Mouse (Mus musculus): ENCODE measurements at regions not wholly inside any gene's neighbourhood (a gene's known extent, or its start where the extent isn't known, plus 50 kb on each side); places are given as distances from the start of the nearest gene placed in this dataset.

DNA sequence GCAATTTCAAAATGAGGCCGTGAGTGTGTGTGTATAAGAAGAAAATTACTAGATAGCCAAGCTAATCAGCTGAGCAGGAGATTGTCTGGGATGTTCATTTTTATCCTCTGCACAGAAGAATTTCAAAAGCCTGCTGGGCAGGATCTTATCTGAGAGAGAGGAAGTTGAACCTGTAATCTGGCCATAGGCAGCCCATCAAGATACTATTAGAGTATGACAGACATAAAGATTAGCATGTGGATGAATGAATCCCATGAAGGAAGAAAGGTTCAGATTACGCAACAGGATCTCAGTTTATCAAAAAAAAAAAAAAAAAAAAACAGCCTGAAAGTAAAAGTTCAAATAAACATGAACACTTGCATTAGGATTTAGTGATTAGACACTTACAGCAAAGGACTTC, 317.3 kb upstream of the C030005K15Rik start:
- DNase-seq, result no peak

DNA sequence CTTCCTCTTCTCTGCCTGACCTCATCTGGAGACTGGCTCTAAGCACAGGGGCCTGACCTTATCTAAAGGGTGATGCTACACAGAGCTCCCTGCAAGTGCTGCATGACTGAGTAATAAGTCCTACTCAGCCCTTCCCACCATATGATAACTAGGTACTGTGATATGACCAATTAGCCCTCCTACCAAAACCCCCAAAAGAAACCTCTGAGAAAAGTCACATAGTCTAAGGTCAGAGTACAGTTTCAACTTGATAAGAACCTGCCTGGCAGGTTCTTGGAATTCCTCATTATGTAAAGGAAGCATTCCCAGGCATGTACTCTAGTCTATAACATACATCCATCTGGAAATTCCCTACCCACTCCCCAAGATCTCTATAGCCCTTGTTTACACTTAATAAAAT, 318.0 kb upstream of the C030005K15Rik start:
- DNase-seq, result no peak

DNA sequence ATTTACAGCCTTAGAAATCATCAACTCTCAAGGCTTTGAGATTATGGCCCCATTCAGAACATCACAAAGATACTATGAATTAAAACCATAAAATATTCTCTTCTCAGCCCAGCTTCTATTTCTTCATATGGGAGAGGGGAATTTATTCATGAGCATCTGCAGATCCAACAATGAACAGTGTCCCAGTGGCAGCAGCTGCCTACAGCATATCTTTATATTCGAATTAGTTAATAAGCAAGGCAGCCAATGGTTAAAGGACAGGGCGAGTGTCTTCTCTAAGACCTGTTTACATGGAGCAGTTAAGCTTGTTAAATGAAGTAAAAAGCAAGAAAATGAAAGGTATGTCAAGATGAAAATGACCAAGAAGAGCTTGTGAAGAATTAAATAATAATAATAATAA, 346.9 kb upstream of the C030005K15Rik start:
- no peak for DNase-seq

DNA sequence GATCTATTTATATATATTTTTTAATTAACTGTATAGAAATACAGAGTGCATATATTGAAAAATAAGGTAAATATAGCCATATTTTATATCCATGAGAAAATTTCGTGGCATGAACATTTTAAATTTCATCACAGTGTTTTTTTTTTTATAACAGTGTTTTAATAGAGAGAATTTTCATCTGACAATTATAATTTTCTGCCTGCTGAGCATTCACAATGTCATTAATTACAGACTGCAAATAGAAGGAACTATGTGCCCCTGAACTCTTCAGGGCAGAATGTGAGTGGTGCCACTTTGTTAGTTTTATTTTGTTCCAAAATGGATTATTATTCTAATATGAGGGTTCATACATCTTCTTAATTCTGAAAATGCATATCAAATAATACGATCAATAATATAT, 358.3 kb upstream of the C030005K15Rik start:
- DNase-seq, result no peak

DNA sequence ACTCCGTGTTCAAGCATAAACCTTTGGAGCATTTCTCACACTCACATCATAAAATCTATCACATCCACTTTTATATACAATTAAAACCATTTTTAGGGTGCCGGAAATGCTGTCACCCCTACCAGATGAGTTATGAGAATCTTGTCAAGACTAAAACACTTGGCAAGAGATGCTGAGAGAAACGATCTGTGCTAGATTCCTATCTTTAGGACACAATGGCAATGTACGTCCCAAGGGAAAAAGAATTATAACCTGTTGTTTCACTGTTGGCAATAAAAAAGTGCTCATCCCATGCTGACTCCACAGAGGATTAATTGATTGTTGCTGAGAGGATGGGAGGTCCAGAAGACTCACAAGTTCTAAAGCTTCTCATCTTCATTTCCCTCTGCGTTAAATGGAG, 389.7 kb upstream of the C030005K15Rik start:
- no peak for DNase-seq

DNA sequence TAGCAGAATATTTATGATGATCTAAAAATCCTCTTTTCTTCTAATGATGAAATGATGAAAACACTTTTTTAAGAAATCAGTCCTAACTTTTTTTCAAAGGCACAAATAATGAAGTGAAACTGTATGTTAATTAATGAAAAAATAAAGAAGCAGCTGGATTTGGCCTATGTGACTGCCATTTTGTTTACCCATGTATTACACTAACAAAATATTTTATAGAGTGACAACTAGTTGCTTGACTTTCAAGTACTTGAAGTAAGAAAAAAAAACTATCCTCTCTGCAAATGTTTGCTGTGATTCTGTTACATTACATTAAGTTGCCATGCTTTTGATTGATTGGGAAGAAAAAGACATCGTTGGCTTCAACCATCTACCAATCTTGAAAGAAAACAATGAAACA, 399.2 kb upstream of the C030005K15Rik start:
- no peak for DNase-seq

DNA sequence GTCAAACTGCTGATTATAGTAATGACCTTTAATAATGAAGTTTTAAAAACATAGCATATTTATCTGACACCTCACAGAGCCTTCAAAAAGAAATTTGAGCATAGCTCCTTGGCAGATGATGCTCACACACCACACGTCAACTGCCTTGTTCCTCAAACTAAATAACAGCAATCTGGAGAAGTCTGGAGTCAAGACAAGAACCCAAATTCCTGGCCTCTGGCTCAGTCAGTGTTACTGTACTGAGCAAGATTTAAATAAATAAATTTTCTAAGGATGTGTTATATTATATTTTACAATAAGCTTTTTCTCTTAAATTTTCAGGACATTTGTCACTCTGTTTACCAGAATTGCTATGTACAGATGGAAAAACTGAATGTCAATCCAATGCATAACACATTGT, 408.5 kb upstream of the C030005K15Rik start:
- no peak for DNase-seq

DNA sequence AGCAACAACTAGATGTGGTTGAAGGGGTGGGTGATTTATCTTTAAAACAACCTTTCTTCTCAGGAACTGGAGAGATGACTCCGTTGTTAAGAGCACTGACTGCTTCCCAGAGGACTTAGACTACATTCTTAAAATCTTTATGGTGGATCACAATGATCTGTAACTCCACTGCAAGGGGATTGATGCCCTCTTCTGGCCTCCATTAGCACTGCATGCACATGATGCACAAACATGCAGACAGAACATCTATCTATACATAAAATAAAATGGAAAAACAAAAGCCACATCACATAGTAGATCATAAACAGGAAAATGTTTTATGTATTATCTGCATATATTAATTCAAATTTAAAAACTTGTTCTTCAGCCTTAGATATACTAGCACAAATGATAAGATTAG, 419.2 kb upstream of the C030005K15Rik start:
- no peak for DNase-seq

DNA sequence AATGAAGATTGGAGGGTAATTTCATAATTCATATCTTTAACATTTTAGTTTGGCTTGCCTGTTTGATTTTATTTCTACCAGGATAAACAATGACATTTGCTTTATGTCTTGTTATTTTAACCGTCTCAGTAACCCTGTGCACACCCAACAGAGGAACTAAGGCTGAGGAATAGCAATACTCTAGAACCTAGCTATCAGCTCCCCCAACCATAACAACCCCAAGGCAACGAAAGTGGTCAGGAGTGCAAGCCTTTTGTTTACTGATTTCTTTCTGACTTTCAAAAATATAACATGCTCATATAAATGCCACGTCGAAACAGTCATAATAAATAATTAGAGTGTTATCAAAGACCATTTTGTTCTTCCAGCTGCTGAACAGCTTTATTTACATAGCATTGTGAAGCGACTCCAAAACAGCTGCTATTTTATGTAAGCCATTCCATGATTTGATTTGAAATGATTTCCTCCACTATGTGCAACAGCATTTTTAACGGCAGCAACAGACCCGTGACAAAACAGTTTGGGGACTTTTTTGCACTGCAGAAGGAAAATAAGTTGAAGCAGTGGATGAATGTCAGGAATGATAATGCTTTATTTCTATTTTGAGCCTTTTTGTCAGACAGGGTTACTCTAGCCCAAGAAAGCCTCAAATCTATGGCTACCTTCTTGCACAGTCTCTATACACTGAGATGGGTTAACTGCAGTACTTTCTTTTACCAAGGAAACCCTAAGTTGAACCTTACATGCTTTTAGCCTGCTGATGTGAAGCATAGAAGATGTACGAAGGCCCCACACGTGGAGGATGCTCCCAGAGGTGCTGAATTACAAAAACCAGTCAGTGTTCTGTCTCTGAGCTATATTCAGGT, 420.7 kb upstream of the C030005K15Rik start:
- no peak for DNase-seq

DNA sequence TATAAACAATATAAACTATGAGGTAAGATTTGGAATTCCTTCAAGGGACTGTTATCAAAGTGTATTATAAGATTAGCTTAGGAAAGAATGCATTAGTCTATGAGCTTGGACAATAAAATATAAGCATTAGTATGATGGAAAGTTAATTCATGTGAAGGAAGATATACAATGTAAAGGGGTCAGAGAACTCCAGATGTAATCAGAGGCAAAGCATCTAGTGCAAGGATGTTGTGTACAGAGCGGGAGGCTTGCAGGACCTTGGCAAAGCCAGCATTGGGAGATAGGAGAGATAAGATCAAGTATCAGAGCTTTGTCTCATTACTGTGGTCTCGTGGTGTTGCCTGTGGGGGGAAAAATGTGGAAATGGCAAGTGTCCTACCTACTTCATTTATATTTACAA, 429.4 kb upstream of the C030005K15Rik start:
- no peak for DNase-seq

DNA sequence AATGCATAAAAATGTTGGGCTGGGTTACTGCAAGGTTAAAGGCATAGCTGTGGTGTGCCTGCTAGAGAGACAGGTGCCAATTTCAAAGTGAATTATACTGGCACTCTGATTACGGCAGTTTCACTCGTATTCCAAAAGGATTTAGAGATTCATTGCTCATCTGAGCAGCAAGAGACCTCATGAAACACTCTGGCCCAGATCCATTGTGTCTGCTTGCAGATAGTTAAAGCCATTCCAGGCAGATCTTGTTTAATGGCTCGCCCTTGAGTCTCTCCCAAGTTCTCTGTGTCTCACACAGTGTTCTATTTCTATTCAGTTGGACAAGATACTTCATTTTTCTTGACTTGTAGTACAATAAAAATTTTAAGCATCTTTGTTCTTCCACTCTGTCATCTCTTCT, 459.1 kb upstream of the C030005K15Rik start:
- peak; percentile 1 for DNase-seq

DNA sequence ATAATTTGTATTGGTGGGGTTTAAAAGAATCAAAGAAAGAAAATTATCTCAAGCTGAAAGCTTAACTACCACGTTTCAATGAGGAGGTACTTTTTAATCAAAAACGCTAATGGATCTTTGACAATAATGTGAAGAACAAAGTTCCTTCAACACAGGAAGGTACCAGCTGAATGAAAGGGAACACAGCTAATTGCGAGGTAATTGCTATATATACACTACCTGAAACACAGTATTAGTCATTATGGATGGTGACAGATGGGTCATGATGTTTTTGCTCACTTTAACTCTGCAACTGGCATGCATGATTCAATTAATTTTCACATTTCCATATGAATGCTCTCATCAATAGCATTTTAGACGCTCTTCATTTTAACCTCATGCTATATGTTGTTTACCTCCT, 470.3 kb upstream of the C030005K15Rik start:
- DNase-seq, result no peak

DNA sequence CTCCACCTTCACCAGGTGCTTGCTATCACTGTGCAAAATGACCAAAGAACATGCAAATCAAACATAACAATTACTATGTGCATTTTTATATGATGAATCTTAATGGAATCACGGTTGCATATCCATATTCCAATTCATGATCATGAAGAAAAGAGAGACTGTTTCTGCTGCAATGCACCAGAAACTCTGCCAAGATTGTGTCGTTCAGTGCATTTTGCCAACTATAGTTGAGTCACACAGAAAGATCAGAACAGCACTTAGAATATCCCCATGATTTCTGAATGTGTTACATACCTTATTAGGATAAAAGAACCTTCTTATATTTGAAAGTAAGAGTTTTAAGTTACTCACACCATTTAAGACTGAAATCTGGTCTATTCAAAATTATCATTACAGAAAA, 483.7 kb upstream of the C030005K15Rik start:
- DNase-seq, result no peak

DNA sequence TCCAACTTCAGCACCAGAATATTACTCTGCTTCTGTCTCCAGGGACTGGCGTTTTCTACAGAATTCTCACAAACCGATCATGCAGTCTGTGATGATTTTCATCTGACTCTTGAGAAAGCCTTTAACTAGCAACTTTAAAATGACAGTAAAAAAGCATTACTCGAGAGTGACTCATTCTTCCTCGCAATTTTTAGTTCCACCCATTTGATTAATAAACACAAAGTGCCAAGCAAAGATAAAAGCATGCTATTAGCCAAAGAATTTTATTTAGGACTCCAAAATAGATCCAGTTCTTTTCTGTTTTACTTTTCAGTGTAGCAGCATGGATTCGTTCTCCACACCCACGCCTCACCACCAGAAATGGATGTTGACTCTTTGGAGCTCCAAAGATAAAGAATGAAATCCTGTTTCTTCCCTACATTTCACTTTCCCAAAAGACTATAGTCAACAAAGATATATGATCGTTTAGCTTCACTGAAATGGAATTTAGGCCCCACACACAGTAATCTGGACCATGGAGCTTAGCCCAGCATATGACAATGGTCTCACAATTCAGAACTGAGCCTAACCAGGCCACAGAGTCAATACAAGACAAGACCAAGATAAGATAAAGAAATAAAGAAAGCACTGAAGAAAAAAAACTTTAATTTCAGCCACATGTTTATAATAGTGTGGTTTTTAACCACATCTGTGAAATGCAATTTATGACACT, 486.5 kb upstream of the C030005K15Rik start:
- no peak for DNase-seq

DNA sequence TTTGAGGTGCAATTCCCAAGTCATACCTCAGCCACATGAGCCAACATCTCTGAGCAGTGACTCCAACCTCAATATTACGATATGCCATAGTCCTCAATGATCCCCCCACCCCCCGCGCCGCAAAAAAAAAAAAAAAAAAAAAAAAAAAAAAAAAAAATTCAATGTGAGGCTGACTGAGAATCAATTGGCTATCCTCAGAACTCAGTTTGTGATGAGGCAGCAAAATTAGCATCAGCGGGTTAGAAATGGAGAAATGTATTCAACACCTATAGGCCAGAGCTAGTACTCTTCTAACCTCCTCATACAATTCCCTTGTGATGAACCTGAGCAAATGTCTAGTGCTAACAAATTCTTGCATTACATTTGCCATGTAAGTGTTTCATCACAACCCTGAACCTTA, 504.5 kb upstream of the C030005K15Rik start:
- no peak for DNase-seq

DNA sequence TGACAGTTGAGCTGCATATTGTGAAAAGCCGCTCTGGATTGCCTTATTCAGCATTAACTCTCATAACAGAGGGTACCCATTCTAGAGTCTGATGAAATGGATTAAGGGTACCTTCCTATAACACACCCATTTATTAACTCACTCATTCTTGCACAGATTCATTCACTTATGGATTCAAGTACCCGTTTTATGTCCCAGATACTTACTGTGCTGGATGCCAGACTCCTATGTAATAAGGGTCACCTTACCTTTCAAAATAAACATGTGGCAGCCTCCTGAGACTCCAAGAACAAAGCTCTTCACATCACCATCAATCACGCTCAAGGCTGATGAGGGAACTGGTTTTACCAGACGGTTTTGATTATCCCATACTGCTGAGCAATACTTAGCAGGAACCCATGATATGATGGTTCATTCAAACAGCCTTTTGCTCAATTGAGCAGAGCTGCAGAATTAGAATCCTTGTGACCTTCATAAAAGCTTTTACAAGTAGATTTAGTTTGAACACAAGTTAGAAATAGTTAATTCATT, 505.2 kb upstream of the C030005K15Rik start:
- no peak for DNase-seq

DNA sequence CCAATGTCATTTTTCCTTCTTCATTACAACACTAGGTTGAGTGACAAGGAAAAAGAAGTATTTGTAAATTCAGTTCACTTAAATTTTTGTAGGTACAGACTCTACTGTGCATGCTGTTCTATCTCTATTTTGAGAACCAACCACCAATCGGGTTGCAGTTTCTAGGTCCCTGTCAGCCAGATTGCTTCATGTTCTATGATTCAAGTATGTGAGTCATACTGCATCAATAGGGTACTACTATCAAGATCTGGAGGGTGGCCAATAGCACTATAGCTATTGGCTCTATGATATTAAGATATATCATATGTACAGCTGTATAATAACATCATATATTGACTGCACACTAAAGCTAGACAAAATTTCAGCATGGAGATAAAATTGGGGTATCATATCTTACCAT, 521.8 kb upstream of the C030005K15Rik start:
- peak; percentile 4 for DNase-seq

DNA sequence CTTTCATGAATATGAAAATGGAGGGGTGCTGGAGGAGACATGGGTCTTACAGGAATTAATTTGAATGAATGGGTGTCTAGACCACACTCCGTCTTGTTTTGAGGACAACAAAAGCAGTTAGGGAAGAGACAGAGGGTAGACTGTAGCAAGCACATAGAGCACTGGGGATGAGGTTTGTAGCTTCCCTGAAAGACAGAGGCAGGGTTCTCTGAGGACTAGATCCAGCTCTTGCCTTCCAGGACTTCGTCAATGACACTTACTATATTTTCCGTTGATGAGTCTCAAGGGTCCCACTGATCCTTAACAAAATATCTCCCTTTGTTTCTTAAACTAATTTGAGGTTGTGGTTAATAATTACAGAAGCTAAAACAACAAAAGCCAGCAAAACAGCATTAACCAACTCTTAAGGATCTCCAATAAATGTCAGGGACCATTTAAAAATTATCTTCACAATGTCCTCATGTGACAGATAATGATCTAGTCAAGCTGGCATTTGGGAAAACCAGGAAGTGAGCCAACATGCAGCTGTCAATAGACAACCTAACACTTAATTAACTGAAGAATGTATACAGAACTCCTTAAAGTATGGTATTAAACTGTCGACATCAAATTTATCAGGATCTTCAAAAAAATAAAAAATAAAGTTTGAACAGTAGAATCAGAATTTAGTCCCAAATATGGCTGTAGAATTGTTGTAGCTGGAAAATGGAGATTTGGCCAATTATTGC, 531.6 kb upstream of the C030005K15Rik start:
- DNase-seq, result no peak

DNA sequence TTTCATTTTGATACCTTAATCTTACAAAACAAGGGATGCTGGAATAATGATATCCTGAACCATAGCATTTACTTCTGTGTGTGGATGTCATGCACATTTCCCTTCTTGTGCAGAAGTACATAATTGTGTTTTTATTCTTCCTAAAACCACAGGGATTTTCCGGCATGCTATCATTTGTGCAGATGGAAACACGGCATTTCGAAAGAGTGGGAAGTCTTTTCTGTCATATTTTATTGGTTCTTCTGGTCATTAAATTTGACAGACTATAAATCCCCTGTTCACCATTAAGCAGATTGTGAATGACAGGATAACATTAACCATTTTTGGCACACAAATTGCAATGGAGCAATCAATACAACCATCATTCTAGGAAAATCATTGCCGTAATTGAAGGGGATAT, 532.7 kb upstream of the C030005K15Rik start:
- DNase-seq, result no peak

DNA sequence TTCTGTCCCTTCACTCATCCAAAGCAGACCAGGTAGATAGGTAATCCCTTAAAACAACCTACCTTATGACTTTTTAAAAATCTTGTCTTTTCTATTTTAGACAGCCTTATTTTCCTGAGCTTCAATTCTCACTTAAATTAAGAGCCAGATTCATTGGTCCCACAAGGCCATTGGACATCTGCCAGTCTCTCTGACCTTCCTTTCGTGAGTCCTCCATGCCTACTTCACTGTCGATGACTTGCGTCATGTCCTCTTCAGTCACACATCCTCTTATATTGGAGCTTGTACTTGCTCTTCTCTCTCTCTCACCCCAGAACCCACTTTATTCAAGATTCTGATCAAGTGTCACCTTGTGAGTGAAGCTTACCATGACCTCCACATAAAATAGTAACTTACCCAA, 542.0 kb upstream of the C030005K15Rik start:
- DNase-seq, result peak; percentile 54

DNA sequence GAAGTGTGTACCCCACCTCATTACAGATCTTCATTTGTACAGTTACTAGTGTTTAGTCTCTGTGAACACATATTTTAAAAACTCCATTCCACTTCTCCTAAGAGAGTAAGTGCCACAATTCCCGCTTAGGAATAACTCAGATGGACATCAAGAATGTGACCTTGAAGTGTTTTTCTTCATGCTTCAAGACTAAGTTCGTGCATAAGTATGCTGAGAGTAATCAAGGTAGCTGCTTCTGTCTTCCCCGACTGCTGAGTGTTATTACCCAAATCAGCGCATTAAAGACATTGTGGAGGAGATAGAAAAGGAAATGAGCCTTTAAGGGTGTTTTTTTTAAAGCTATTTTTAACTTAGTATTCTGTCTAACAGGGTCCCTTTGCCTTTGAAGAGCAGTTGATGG, 565.1 kb upstream of the C030005K15Rik start:
- DNase-seq, result no peak

DNA sequence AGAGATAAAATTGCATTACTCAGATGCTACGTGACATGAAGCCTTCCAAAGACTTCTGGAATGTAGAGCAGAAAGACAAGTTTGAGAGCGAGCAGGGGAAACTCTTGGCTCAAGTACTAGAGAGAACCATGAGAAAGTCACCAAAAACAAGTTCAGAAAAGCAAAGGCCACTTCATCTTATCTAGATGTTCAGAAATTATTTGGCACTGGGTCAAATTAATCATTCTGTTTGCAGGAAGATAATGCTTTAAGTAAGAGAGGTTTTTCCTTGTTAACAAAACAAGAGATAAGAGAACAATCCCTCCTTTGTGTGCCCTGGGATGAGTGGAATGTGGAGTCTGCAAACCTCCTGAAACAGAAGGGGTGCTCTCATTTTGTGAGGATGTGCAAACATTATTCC, 565.6 kb upstream of the C030005K15Rik start:
- no peak for DNase-seq

DNA sequence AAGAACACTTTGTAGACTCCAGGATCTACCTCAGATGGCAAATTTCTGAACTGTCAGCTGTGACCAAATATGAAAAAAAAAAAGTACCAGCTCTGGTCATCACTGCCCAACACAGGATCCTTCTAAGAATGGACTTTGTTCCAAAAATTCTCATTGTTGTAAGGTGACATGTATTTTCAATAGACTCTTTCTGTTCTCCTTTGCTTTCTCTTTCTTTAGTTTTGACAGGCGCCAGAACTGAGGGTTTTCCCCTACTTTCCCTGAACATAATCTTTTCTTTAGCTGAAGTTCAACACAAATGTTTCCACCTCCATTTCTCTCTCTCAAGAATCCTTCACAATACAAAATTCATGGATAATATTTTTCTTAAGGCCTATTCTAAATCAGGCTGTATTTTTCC, 579.1 kb upstream of the C030005K15Rik start:
- DNase-seq, result no peak

Data from adrenal gland, postnatal 10 days (tissue).